Mouse (Mus musculus) liver, adult 2 months (tissue): ENCODE data around the gene Hmgcr. TPM values are rescaled to one million over a fixed set of nuclear protein-coding genes. Genes with fewer than 3 reads are reported as not detected.
"Not testable (repeated sequence)": the region's sequence is repeated elsewhere in the genome, so short reads cannot be mapped to it uniquely, and the experiment has no call there.

Experiments
- DNase-seq: peaks from one replicate; pipeline ENCODE4 v3.0.0-alpha.2; 2011; ENCODE audit warnings: low read depth, low spot score; ENCODE audit errors: extremely low read depth
- H3K27ac ChIP-seq: fragments of 200-500 bp; replicated peaks from 2 replicates; pipeline ENCODE4 v1.5.1; 2012; ENCODE audit warnings: low read depth, mild to moderate bottlenecking, control low read depth, inconsistent platforms, low read length; ENCODE audit not compliant: insufficient read depth
- H3K27me3 ChIP-seq: fragments of 200-500 bp; 2 replicates; pipeline ENCODE4 v1.6.1; 2012; ENCODE audit warnings: mild to moderate bottlenecking, moderate library complexity, low read length, inconsistent platforms; ENCODE audit not compliant: control insufficient read depth, insufficient read depth
- H3K36me3 ChIP-seq: fragments of 200-500 bp; 2 replicates; pipeline ENCODE4 v1.6.1; 2012; ENCODE audit warnings: low read length, inconsistent platforms; ENCODE audit not compliant: control insufficient read depth, insufficient read depth
- H3K4me1 ChIP-seq: fragments of 200-500 bp; 2 replicates; pipeline ENCODE4 v1.6.1; 2011; ENCODE audit warnings: low read length; ENCODE audit not compliant: control insufficient read depth, insufficient read depth
- H3K4me3 ChIP-seq: fragments of 200-500 bp; 2 replicates; pipeline ENCODE4 v1.5.1; 2011; ENCODE audit warnings: low read depth, mild to moderate bottlenecking, control low read depth, low read length, moderate library complexity; ENCODE audit not compliant: insufficient read depth
- H3K79me2 ChIP-seq: fragments of 200-500 bp; 2 replicates; pipeline ENCODE4 v1.6.1; 2012; ENCODE audit warnings: inconsistent platforms, mild to moderate bottlenecking, low read length, moderate library complexity; ENCODE audit not compliant: control insufficient read depth, insufficient read depth
- H3K9ac ChIP-seq: fragments of 200-500 bp; 2 replicates; pipeline ENCODE4 v1.6.1; 2012; ENCODE audit warnings: low read depth, mild to moderate bottlenecking, control low read depth, inconsistent platforms, low read length
- CTCF ChIP-seq: fragments of 200-500 bp; IDR thresholded peaks from 2 replicates; pipeline ENCODE4 v1.5.1; 2011; ENCODE audit warnings: low read depth, low read length, control low read depth
- POLR2A ChIP-seq: fragments of 200-500 bp; IDR thresholded peaks from 2 replicates; pipeline ENCODE4 v1.6.1; 2011; ENCODE audit warnings: low read length, control low read depth; ENCODE audit not compliant: insufficient read depth; ENCODE audit errors: extremely low read depth
- WGBS: fragments of 180-500 bp; shearing (Covaris S2); methylation state at CpG from one replicate; pipeline ENCODE4 v1.1.7; 2018; 5-methylcytosine and 5-hydroxymethylcytosine counted together
- polyA plus RNA-seq: library from polyadenylated mRNA; depleted of rRNA; stranded (reverse); fragments of >200 nt; gene quantifications from 2 replicates; pipeline ENCODE4 v1.2.3, GENCODE M21; 2012
- total RNA-seq: library from RNA; depleted of rRNA; stranded (reverse); fragments of >200 nt; gene quantifications from 2 replicates; pipeline ENCODE4 v1.2.3, GENCODE M21; 2014

Gene Hmgcr
- total and polyA plus RNA-seq, 2 experiments = 23.5 to 178 TPM

GRCm38 (mm10) chr13:96672276-96672675 is 1.5 kb upstream of the Hmgcr start:
- Histone ChIP-seq H3K79me2 (peaks cover 16% of the 10 kb centered on the region; the same call in 1 of the 2 replicates), H3K4me1 (peaks cover 20% of the 10 kb centered on the region), H3K27ac (no peak overlapping the region), H3K36me3 (peaks cover under 1% of the 10 kb centered on the region; the same call in 1 of the 2 replicates), H3K4me3 (no peak overlapping the region), H3K27me3 (no peaks in the 10 kb centered on the region), H3K9ac (no peak overlapping the region)
- TF ChIP-seq CTCF = no peak
- TF ChIP-seq POLR2A = no peak
- WGBS = 86% methylated on average over 6 of the region's 6 CpGs
- no peak for DNase-seq

- H3K27me3 ChIP-seq = no peaks in the 10 kb centered on the region
- H3K27ac ChIP-seq = no peak overlapping the region
- H3K4me3 ChIP-seq = no peak overlapping the region
- 93% methylated on average over 5 of the region's 5 CpGs for WGBS
- TF ChIP-seq POLR2A (no peak), CTCF (no peak)
- no peak overlapping the region for H3K9ac ChIP-seq
- peaks cover 3% of the 10 kb centered on the region for H3K36me3 ChIP-seq
- H3K4me1 ChIP-seq = peaks cover 16% of the 10 kb centered on the region
- H3K79me2 ChIP-seq = peaks cover 16% of the 10 kb centered on the region; the same call in 1 of the 2 replicates
- DNase-seq = no peak
Observed at GRCm38 (mm10) chr13:96671906-96672234, 1.1 kb upstream of the Hmgcr start.

GRCm38 (mm10) chr13:96671078-96671905 is 556 bp upstream of the Hmgcr start:
- DNase-seq = peak; percentile 55
- WGBS = 13% methylated on average over 31 of the region's 31 CpGs
- peaks cover 16% of the 10 kb centered on the region; the same call in 1 of the 2 replicates for H3K79me2 ChIP-seq

GRCm38 (mm10) chr13:96670019-96670405 is 724 bp downstream of the Hmgcr start:
- Histone ChIP-seq H3K36me3 (peaks cover 18% of the 10 kb centered on the region), H3K4me1 (peaks cover 24% of the 10 kb centered on the region), H3K27me3 (no peaks in the 10 kb centered on the region), H3K4me3 (peak overlapping the region; percentile 74), H3K27ac (peak overlapping the region; percentile 92), H3K9ac (peak overlapping the region; percentile 99), H3K79me2 (peaks cover 16% of the 10 kb centered on the region; the same call in 1 of the 2 replicates)
- peak; percentile 29 for DNase-seq
- no peak for TF ChIP-seq POLR2A
- 1% methylated on average over 13 of the region's 13 CpGs for WGBS

More at GRCm38 (mm10) chr13:96671078-96671905, 556 bp upstream of the Hmgcr start:
- peak overlapping the region; percentile 72 for H3K9ac ChIP-seq
- H3K36me3 ChIP-seq = peaks cover 9% of the 10 kb centered on the region
- peaks cover 17% of the 10 kb centered on the region for H3K4me1 ChIP-seq
- no peak for TF ChIP-seq CTCF
- 0 out of 2 replicates have a peak, but pooled peaks have one; percentile 18 for TF ChIP-seq POLR2A
- H3K27ac ChIP-seq = peak overlapping the region; percentile 95
- H3K27me3 ChIP-seq = no peaks in the 10 kb centered on the region
- peak overlapping the region; percentile 74 for H3K4me3 ChIP-seq

GRCm38 (mm10) chr13:96664419-96664974 is 6.2 kb downstream of the Hmgcr start:
- Histone ChIP-seq H3K9ac (0 out of 2 replicates have a peak overlapping the region, but pooled peaks have one; percentile 9), H3K79me2 (peaks cover 14% of the 10 kb centered on the region; the same call in 1 of the 2 replicates), H3K4me3 (no peak overlapping the region), H3K27me3 (no peaks in the 10 kb centered on the region), H3K36me3 (peaks cover 65% of the 10 kb centered on the region), H3K4me1 (peaks cover 43% of the 10 kb centered on the region), H3K27ac (peak overlapping the region; percentile 58)
- peak; percentile 95 for DNase-seq
- 28% methylated on average over 7 of the region's 7 CpGs for WGBS
- TF ChIP-seq CTCF = no peak
- TF ChIP-seq POLR2A = no peak

- peak; percentile 63 for DNase-seq
- not testable (repeated sequence) for H3K4me3 ChIP-seq, H3K27ac ChIP-seq, H3K9ac ChIP-seq, H3K27me3 ChIP-seq
- WGBS = 45% methylated on average over 4 of the region's 4 CpGs
- Histone ChIP-seq H3K79me2 (peaks cover 11% of the 10 kb centered on the region; the same call in 1 of the 2 replicates), H3K4me1 (peaks cover 51% of the 10 kb centered on the region), H3K36me3 (peaks cover 79% of the 10 kb centered on the region)
Observed at GRCm38 (mm10) chr13:96663120-96663519, 7.6 kb downstream of the Hmgcr start.
